Mouse (Mus musculus) forebrain, embryonic 14.5 days (tissue): ENCODE results near the gene Zc3h10. TPM values are rescaled to one million over a fixed set of nuclear protein-coding genes. Genes with fewer than 3 reads are reported as not detected.

Source experiments
- ATAC-seq: fragments of 200-750 bp; cut with Nextera tagmentation; 2 replicates; pipeline ENCODE4 v1.8.0; 2017; ENCODE audit warnings: mild to moderate bottlenecking, moderate library complexity
- DNase-seq: peaks from one replicate; pipeline ENCODE4 v3.0.0-alpha.2; 2015; ENCODE audit warnings: low spot score
- H3K27ac ChIP-seq: fragments of 300-500 bp; sonication (generic); 2 replicates; pipeline ENCODE4 v1.5.1; 2014; ENCODE audit warnings: low read depth, mild to moderate bottlenecking, control low read depth, low read length, moderate library complexity
- H3K27me3 ChIP-seq: fragments of 300-500 bp; sonication (generic); replicated peaks from 2 replicates; pipeline ENCODE4 v1.6.1; 2014; ENCODE audit warnings: low read length, control low read depth, mixed read lengths; ENCODE audit not compliant: control insufficient read depth, insufficient read depth
- H3K36me3 ChIP-seq: fragments of 300-500 bp; sonication (generic); 2 replicates; pipeline ENCODE4 v1.6.1; 2014; ENCODE audit warnings: low read length, control low read depth; ENCODE audit not compliant: control insufficient read depth, insufficient read depth
- H3K4me1 ChIP-seq: fragments of 300-500 bp; sonication (generic); 2 replicates; pipeline ENCODE4 v1.6.1; 2014; ENCODE audit warnings: antibody characterized with exemption, low read length, control low read depth; ENCODE audit not compliant: control insufficient read depth, insufficient read depth
- H3K4me2 ChIP-seq: fragments of 300-500 bp; sonication (generic); 2 replicates; pipeline ENCODE4 v1.6.1; 2014; ENCODE audit warnings: mild to moderate bottlenecking, control low read depth, low read length
- H3K4me3 ChIP-seq: fragments of 300-500 bp; sonication (generic); 2 replicates; pipeline ENCODE4 v1.5.1; 2014; ENCODE audit warnings: low read depth, low read length, control low read depth
- H3K9ac ChIP-seq: fragments of 300-500 bp; sonication (generic); 2 replicates; pipeline ENCODE4 v1.6.1; 2014; ENCODE audit warnings: mild to moderate bottlenecking, low read length, control low read depth, moderate library complexity
- H3K9me3 ChIP-seq: fragments of 300-500 bp; sonication (generic); replicated peaks from 2 replicates; pipeline ENCODE4 v1.6.1; 2016; ENCODE audit warnings: low read length, control low read depth, mixed read lengths; ENCODE audit not compliant: control insufficient read depth
- WGBS: fragments of 180-500 bp; shearing (Covaris S2); extraction: QIAGEN DNeasy Blood & Tissue Kit; methylation state at CpG from one replicate; pipeline ENCODE4 v1.1.7; 2014; 5-methylcytosine and 5-hydroxymethylcytosine counted together
- polyA plus RNA-seq: library from polyadenylated mRNA; unstranded; fragments of >200 nt; fragmentation: Nextera tagmentation; extraction: Ambion mirVana; gene quantifications from 2 replicates; pipeline ENCODE4 v1.2.1, GENCODE M21; 2014

The Zc3h10 gene
- polyA plus RNA-seq, 1 experiment from 2014 or later = 16.2 TPM

DNA sequence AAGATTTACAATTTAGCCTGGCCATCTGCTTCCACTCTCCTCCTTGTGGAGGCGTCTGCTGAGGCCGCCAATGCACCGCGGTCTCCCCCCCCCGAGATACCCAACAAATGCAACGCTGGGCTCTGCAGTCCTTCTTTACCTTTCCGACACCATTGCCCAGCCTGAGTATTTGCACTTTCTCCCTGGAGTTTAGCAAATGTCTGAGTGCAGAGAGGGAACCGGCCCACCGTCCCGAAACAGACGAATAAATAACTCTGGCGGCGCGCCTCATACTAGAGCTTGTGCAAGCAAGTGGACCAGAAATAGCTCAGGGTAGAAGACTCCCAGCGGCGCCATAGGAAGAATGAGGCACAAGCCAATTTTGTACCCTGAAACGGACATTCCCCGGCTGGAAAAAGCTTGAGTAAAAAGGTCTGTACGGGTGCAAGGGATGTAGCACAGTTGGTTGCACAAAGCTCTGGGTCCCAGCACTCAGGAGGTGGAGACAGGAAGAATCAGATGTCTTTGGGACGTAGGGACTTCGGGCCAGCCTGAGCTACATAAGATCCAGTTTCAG, 48.4 kb downstream of the Zc3h10 start:
- peaks cover 7% of the 10 kb centered on the region for H3K4me1 ChIP-seq
- H3K36me3 ChIP-seq = 0 out of 2 replicates have a peak, but pooled peaks cover 3% of the 10 kb centered on the region
- H3K4me2 ChIP-seq = peak overlapping the region; percentile 81
- H3K4me3 ChIP-seq = peak overlapping the region; percentile 61
- DNase-seq = peak; percentile 45
- no peaks in the 10 kb centered on the region for H3K27me3 ChIP-seq
- WGBS = 2% methylated on average over 21 of the region's 21 CpGs
- H3K9me3 ChIP-seq = no peaks in the 10 kb centered on the region
- H3K9ac ChIP-seq = peak overlapping the region; percentile 64
- peak; percentile 45 for ATAC-seq
- H3K27ac ChIP-seq = peak overlapping the region; percentile 58; the same call in 1 of the 2 replicates

DNA sequence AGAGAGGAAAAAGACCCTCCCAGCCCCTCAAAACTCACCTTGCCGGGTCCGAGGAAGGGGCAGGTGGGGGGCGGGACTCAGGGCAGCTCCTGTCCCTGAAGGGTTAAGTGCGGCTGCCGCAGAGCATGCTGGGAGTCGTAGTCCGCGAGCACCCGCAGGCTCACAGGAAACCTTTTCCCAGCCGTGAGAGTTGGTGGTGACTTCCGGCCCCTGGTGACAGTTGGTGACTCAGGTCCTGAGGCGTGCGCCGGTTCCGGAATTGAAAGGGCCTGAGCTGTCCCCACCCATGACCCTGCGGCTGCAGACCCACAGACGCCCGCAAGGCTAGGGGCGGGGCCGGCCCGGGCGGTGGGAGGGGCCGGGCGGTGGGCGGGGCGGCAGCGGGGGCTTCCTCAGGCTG, 49.0 kb downstream of the Zc3h10 start, which contains the start of gene Myl6b:
TSS of gene Myl6b (minus strand) at position 96 of the 400 bp plus-strand sequence.
- 0 out of 2 replicates have a peak, but pooled peaks cover 3% of the 10 kb centered on the region for H3K36me3 ChIP-seq
- peak within 1 kb of the TSS; percentile 61 for H3K4me3 ChIP-seq
- ATAC-seq = peak; percentile 72
- H3K4me2 ChIP-seq = peak within 1 kb of the TSS; percentile 81
- WGBS = under 1% methylated on average over 26 of the region's 27 CpGs
- no peaks in the 10 kb centered on the region for H3K27me3 ChIP-seq
- DNase-seq = peak; percentile 97
- H3K4me1 ChIP-seq = peaks cover 7% of the 10 kb centered on the region
- no peaks in the 10 kb centered on the region for H3K9me3 ChIP-seq
- peak within 1 kb of the TSS; percentile 58; the same call in 1 of the 2 replicates for H3K27ac ChIP-seq
- H3K9ac ChIP-seq = peak within 1 kb of the TSS; percentile 64

DNA sequence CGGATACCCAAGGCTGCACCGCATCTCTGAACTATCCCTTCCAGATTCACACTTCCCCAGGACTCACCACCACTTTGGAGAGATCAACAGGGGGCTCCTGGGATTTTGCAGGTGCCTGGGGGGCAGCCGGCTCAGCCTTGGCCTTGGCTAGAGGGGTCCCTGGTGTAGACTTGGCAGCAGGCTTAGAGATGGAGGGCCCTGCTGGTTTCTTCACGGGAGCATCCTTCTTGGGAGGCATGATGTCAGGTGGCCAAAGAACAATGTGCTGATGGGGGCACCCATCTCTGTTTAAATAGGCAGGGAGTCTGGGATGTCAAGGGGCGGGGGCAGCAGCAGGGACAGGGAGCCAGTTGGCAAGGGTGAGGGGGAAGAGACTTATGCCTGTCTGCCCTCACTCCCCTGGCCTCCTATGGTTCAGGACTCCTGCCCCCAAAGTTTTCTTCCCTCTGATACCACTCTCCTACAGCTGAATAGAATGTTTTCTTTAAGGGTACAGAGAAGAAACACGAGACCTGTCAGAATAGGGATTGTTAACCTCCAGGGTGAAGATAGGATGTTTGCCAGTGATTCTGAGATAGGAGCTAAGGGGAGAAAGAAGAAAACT, 50.3 kb downstream of the Zc3h10 start:
- Histone ChIP-seq H3K27me3 (no peaks in the 10 kb centered on the region), H3K36me3 (no peaks in the 10 kb centered on the region), H3K4me1 (peaks cover 11% of the 10 kb centered on the region), H3K9me3 (no peaks in the 10 kb centered on the region), H3K4me2 (no peak overlapping the region), H3K4me3 (no peak overlapping the region), H3K27ac (no peak overlapping the region), H3K9ac (0 out of 2 replicates have a peak overlapping the region, but pooled peaks have one; percentile 21)
- DNase-seq (no peak), ATAC-seq (no peak)
- WGBS = 40% methylated on average over 6 of the region's 6 CpGs

DNA sequence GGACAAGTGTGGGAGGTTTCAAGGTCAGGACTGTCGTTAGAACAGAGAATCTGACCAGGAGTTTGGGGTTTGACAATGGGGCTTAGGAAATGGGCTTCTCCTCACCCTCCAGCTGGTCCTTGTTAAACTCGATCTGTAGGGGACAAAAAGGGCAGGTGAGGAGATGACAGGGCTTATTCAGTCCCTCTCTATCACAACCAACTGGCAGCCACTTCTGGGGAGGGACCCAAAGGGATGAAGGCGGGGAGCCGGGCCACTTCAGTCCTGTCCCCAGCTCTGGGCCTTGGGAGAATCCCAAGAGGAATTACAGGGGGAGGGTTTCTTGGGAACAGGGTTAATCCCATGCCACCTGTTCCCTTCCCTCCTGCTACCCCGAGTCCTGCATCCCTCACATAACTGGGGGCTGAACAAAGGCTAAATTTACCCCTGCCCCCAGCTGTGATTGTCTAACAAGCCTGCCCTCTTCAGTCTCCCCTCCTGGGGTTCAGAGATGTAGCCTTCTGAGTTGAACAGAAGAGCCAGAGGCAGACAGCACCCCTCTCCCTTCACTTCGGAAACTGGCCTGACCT, 51.0 kb downstream of the Zc3h10 start:
- no peak overlapping the region for H3K4me2 ChIP-seq
- no peaks in the 10 kb centered on the region for H3K9me3 ChIP-seq
- 35% methylated on average over 6 of the region's 6 CpGs for WGBS
- H3K9ac ChIP-seq = no peak overlapping the region
- no peak for ATAC-seq
- H3K36me3 ChIP-seq = peaks cover 4% of the 10 kb centered on the region
- no peak overlapping the region for H3K4me3 ChIP-seq
- no peak overlapping the region for H3K27ac ChIP-seq
- no peak for DNase-seq
- peaks cover 12% of the 10 kb centered on the region for H3K4me1 ChIP-seq
- H3K27me3 ChIP-seq = no peaks in the 10 kb centered on the region

DNA sequence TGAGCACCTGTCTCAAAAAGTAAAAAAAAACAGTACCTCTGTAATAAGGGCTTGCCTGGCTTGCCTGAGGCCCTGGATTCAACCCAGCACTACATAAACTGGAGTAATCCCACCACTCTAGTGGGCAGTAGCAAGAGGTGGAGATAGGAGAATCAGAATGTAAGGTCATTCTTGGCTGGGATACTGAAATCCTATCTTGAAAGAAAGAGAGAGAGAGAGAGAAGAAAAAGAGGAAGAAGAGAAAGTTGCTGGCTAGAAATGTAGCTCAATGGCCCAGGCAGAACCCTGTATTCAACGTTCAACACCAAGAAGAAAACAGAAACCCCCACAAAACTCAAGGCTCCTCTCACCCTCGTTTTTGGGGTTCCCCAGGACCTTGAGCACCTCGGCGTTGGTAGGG, 51.7 kb downstream of the Zc3h10 start:
- Histone ChIP-seq H3K27ac (no peak overlapping the region), H3K4me2 (no peak overlapping the region), H3K9ac (no peak overlapping the region), H3K27me3 (no peaks in the 10 kb centered on the region), H3K9me3 (no peaks in the 10 kb centered on the region), H3K4me1 (peaks cover 12% of the 10 kb centered on the region), H3K36me3 (peaks cover 11% of the 10 kb centered on the region), H3K4me3 (no peak overlapping the region)
- 78% methylated on average over 4 of the region's 4 CpGs for WGBS
- DNase-seq (no peak), ATAC-seq (no peak)

DNA sequence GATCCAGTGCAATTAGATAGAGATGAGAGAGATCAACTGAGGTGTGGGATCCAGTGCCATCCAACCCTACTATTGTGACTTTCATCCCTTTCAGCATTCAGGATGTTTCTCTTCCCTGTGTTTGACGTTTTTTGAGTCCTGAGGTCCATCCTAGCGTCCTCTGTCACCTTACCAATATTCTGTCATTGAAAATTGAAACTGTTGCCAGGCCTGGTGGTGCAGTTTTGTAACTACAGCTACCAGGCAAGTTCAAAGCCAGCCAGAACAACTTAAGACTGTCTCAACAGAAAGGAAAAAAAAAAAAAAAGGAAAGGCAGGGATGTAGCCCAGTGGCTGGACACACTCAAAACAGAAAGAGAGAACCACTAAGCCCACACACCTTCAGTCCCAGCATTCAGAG, 52.3 kb downstream of the Zc3h10 start:
- H3K9ac ChIP-seq = no peak overlapping the region
- WGBS = 72% methylated on average over 2 of the region's 2 CpGs
- H3K4me1 ChIP-seq = peaks cover 12% of the 10 kb centered on the region

DNA sequence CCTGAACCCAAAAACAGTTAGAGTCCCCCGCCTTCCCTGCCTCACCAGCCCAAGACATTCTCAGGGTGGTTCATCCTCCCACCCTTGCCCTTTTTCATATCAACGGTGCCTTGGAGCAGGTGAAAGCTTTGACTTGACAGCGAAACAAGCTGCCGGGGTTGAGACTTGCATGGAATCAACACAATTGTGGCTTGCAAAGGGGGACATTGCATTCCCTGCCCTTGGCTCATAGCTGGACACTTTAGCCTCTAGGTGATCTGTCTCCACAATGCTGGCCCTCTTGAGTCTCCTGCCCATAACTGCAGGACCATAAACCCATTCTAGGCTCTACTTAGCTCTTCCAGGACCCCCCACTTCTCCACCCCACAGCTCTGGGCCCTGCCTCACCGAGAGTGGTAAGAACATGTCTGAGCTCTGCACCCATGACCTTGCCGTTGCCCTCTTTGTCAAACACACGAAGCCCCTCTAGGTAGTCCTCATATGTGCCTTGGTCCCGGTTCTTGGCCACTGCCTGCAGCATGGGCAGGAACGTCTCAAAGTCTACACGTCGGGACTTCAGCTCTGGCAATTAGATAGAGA, 52.8 kb downstream of the Zc3h10 start:
- ATAC-seq (no peak), DNase-seq (no peak)
- H3K9me3 ChIP-seq = no peaks in the 10 kb centered on the region
- H3K27me3 ChIP-seq = no peaks in the 10 kb centered on the region
- H3K27ac ChIP-seq = peak overlapping the region; percentile 92
- H3K4me1 ChIP-seq = peaks cover 12% of the 10 kb centered on the region
- H3K4me2 ChIP-seq = peak overlapping the region; percentile 75
- H3K4me3 ChIP-seq = peak overlapping the region; percentile 72
- peaks cover 23% of the 10 kb centered on the region for H3K36me3 ChIP-seq
- H3K9ac ChIP-seq = peak overlapping the region; percentile 83
- whole genome bisulfite sequencing = 63% methylated on average over 11 of the region's 11 CpGs

More for the DNA sequence above, 52.3 kb downstream of the Zc3h10 start:
- H3K27me3 ChIP-seq = no peaks in the 10 kb centered on the region
- H3K36me3 ChIP-seq = peaks cover 18% of the 10 kb centered on the region
- no peak overlapping the region for H3K4me3 ChIP-seq
- H3K9me3 ChIP-seq = no peaks in the 10 kb centered on the region
- ATAC-seq (no peak), DNase-seq (no peak)
- peak overlapping the region; percentile 75; the same call in 1 of the 2 replicates for H3K4me2 ChIP-seq
- no peak overlapping the region for H3K27ac ChIP-seq

DNA sequence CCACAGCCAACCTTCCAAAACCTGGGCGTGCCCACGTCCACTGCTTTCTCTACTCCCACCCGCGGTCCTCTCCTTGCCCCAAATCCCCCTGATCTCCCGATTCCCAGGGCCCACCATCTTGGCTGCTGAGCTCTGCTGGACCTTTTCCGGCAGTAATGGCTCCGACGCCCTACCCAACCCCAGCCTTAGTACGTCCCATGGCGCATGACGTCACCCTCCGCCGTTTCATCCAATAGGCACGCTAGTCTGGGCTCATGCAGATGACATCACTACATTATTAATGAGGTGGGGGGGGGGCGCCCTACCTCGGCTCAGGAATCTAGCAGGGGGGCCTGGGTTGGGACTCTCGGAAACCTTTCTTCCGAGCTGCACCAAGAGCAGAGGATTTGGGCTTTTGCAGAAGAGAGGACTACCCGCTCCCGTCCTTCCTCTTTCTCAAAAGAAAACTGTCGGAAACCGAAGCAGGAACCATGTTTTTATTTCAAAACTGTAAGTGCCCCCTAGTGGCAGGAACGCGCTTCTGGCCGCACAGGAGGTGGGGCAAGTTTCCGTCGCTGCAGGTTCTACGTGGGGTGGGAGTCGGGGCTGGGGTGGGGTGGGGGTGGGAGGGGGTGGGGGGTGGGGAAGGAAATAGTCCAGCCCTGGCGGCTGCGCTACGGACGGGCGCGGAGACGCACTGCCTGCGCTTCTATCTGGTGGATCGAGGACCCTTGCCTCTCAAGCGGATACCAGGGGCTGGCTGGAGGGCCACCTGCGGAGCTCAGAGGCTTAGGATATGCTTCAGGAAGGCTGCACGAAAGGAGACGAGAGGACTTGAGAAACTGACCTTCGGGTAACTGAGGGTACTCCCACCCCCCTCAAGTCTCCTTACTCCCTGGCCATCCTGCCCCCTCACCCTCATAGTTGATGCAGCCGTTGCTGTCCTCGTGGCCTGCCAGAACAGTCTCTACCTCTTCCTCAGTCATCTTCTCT, 53.6 kb downstream of the Zc3h10 start, which contains the start of gene Myl6:
TSS of gene Myl6 (minus strand) at position 451 of the 972 bp plus-strand sequence.
- no peaks in the 10 kb centered on the region for H3K9me3 ChIP-seq
- H3K27ac ChIP-seq = peak within 1 kb of the TSS; percentile 92
- peak within 1 kb of the TSS; percentile 75 for H3K4me2 ChIP-seq
- DNase-seq (peak; percentile 99), ATAC-seq (peak; percentile 95)
- under 1% methylated on average over 38 of the region's 45 CpGs for WGBS
- H3K4me3 ChIP-seq = peak within 1 kb of the TSS; percentile 72
- peaks cover 12% of the 10 kb centered on the region for H3K4me1 ChIP-seq
- H3K36me3 ChIP-seq = peaks cover 30% of the 10 kb centered on the region
- peak within 1 kb of the TSS; percentile 83 for H3K9ac ChIP-seq
- H3K27me3 ChIP-seq = no peaks in the 10 kb centered on the region
